Mouse (Mus musculus) neural tube, embryonic 14.5 days (tissue): ENCODE results near the gene Tmbim7. TPM values are rescaled to one million over a fixed set of nuclear protein-coding genes. Genes with fewer than 3 reads are reported as not detected.

Experiments used
- ATAC-seq: fragments of 200-750 bp; cut with Nextera tagmentation; 2 replicates; pipeline ENCODE4 v1.8.0; 2017; ENCODE audit warnings: low read depth, mild to moderate bottlenecking, moderate TSS enrichment, moderate library complexity
- H3K27ac ChIP-seq: fragments of 300-500 bp; sonication (generic); 2 replicates; pipeline ENCODE4 v1.5.1; 2014; ENCODE audit warnings: low read depth, mild to moderate bottlenecking, control low read depth, low read length, moderate library complexity, mixed read lengths
- H3K27me3 ChIP-seq: fragments of 300-500 bp; sonication (generic); 2 replicates; pipeline ENCODE4 v1.6.1; 2014; ENCODE audit warnings: low read length; ENCODE audit not compliant: control insufficient read depth, insufficient read depth
- H3K36me3 ChIP-seq: fragments of 300-500 bp; sonication (generic); 2 replicates; pipeline ENCODE4 v1.6.1; 2014; ENCODE audit warnings: low read length, mixed read lengths; ENCODE audit not compliant: control insufficient read depth, insufficient read depth
- H3K4me1 ChIP-seq: fragments of 300-500 bp; sonication (generic); 2 replicates; pipeline ENCODE4 v1.6.1; 2014; ENCODE audit warnings: low read length; ENCODE audit not compliant: control insufficient read depth, insufficient read depth
- H3K4me2 ChIP-seq: fragments of 300-500 bp; sonication (generic); 2 replicates; pipeline ENCODE4 v1.6.1; 2014; ENCODE audit warnings: mild to moderate bottlenecking, low read depth, low read length, control low read depth
- H3K4me3 ChIP-seq: fragments of 300-500 bp; sonication (generic); 2 replicates; pipeline ENCODE4 v1.5.1; 2014; ENCODE audit warnings: low read depth, low read length, control low read depth, mixed read lengths
- H3K9ac ChIP-seq: fragments of 300-500 bp; sonication (generic); replicated peaks from 2 replicates; pipeline ENCODE4 v1.6.1; 2014; ENCODE audit warnings: low read depth, mild to moderate bottlenecking, control low read depth, low read length, mixed read lengths
- H3K9me3 ChIP-seq: fragments of 300-500 bp; sonication (generic); 2 replicates; pipeline ENCODE4 v1.6.1; 2016; ENCODE audit warnings: low read length; ENCODE audit not compliant: control insufficient read depth
- WGBS: fragments of 180-500 bp; shearing (Covaris S2); extraction: QIAGEN DNeasy Blood & Tissue Kit; methylation state at CpG from one replicate; pipeline ENCODE4 v1.1.7; 2014; 5-methylcytosine and 5-hydroxymethylcytosine counted together
- microRNA-seq: library from miRNA; unstranded; fragments of <30 nt; microRNA quantifications from one replicate; pipeline ENCODE4, GENCODE M21; 2016
- polyA plus RNA-seq: library from polyadenylated mRNA; unstranded; fragments of >200 nt; fragmentation: Nextera tagmentation; extraction: Ambion mirVana; gene quantifications from 2 replicates; pipeline ENCODE4 v1.2.1, GENCODE M21; 2014

The Tmbim7 gene
- polyA plus RNA-seq, 1 experiment from 2014 or later, result not detected

DNA sequence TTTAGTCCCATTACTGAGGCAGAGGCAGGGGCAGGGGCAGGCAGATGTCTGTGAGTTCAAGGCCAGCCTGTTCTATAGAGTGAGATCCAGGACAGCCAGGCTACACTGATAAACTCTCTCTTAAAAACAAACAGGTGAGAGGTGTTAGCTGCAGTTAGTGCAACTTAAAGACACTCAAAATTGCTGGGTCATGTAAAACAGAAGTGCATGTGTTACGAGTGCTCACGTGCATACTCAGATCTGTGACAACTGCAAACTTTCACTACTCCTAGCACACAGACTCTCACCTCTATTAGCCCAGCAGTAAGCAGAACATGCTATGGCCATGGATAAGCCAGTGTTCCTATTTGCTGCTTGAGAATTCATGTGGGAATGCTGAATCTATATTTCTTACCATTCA is 72.4 kb downstream of the Tmbim7 start:
- H3K36me3 ChIP-seq, result peaks cover 27% of the 10 kb centered on the region; the same call in 1 of the 2 replicates

DNA sequence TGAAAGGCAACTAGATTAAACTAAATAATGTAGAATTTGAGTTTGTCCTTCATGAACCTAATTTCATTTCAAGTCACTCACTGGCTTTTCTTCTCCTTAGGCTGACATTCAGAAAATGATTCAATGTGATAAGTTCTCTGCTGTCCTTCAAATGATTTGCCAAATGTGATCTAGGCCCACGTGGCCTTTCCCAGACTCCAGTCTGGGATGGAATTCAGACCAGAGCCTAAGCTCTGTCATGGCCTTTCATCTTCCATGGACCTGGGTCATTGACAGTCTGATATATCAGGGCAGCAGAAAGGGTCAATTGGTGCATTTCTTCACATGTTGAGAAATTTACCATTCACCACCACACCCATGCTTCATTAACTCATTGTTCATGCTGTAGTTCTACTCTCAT is 74.5 kb downstream of the Tmbim7 start:
- H3K4me1 ChIP-seq, result no peaks in the 10 kb centered on the region
- WGBS, result 89% methylated on average over 1 of the region's 1 CpGs
- H3K36me3 ChIP-seq, result peaks cover 13% of the 10 kb centered on the region; the same call in 1 of the 2 replicates

More for the DNA sequence above, 72.4 kb downstream of the Tmbim7 start:
- Histone ChIP-seq H3K9ac (no peak overlapping the region), H3K9me3 (no peaks in the 10 kb centered on the region), H3K27me3 (no peaks in the 10 kb centered on the region), H3K27ac (no peak overlapping the region), H3K4me1 (no peaks in the 10 kb centered on the region), H3K4me2 (no peak overlapping the region), H3K4me3 (no peak overlapping the region)
- ATAC-seq, result no peak
- WGBS, result 97% methylated on average over 2 of the region's 2 CpGs

DNA sequence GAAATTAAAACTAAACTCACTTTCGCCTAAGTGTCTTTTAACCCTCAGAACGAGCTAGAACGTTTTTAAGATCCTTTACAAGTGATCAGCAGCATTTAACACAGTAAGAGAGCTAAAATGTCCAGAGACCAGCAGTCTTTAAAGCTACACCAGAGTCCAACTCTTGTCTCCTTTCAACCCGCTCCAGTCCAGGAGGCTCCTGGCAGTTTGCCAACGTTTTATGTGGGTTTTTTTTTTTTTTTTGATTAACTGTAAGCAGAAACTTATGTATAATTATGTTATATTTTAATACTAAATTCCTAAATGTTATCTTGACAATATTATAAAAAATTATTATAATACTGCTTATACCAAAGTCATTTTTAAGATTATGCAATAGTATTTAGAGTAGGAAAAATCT is 77.8 kb downstream of the Tmbim7 start:
- Histone ChIP-seq H3K4me2 (no peak overlapping the region), H3K36me3 (peaks cover 4% of the 10 kb centered on the region; the same call in 1 of the 2 replicates), H3K27ac (no peak overlapping the region), H3K4me1 (no peaks in the 10 kb centered on the region), H3K27me3 (no peaks in the 10 kb centered on the region), H3K9ac (no peak overlapping the region), H3K9me3 (no peaks in the 10 kb centered on the region), H3K4me3 (no peak overlapping the region)
- no peak for ATAC-seq
- WGBS, result 79% methylated on average over 5 of the region's 5 CpGs

More for the DNA sequence above, 74.5 kb downstream of the Tmbim7 start:
- H3K9me3 ChIP-seq, result no peaks in the 10 kb centered on the region
- H3K4me2 ChIP-seq, result no peak overlapping the region
- no peak for ATAC-seq
- H3K9ac ChIP-seq, result no peak overlapping the region
- no peak overlapping the region for H3K27ac ChIP-seq
- H3K4me3 ChIP-seq, result no peak overlapping the region
- H3K27me3 ChIP-seq, result no peaks in the 10 kb centered on the region

Small RNA genes lying within 50 kb of the gene (microRNA-seq; reads per million reads assigned to microRNA genes)
- gene Gm22926 (not detected), gene Gm26238 (not detected)

Other genes starting within 250 kb of the Tmbim7 start
- gene Fam133b, start 107.3 kb upstream of the Tmbim7 start, polyA plus RNA-seq, result 28.7 and 30.6 TPM in 2 replicates
- 4.3 and 5.8 TPM in 2 replicates for gene 1700109H08Rik, start 79.6 kb upstream of the Tmbim7 start, polyA plus RNA-seq
- gene Pex1, start 55.1 kb upstream of the Tmbim7 start, polyA plus RNA-seq, result 23.5 and 25.5 TPM in 2 replicates
- gene Rbm48, start 54.6 kb upstream of the Tmbim7 start, polyA plus RNA-seq, result 16.7 and 21.0 TPM in 2 replicates
- gene Gatad1, start 6.0 kb downstream of the Tmbim7 start, polyA plus RNA-seq, result 68.3 and 70.3 TPM in 2 replicates
- 24.4 and 25.8 TPM in 2 replicates for gene Ankib1, start 151.7 kb downstream of the Tmbim7 start, polyA plus RNA-seq
- 61.7 and 69.7 TPM in 2 replicates for gene Krit1, start 152.0 kb downstream of the Tmbim7 start, polyA plus RNA-seq
- gene Lrrd1, start 194.0 kb downstream of the Tmbim7 start, polyA plus RNA-seq, result 0.09 and 0.11 TPM in 2 replicates
- 7.1 and 8.2 TPM in 2 replicates for gene Mterf1a, start 242.8 kb downstream of the Tmbim7 start, polyA plus RNA-seq